Mouse (Mus musculus) kidney, postnatal 4 days (tissue): ENCODE measurements around the gene Farp1.

Experiments used
- DNase-seq, 2 experiments: peaks; one replicate each; pipeline ENCODE4 v3.0.0; 2021; ENCODE audit warnings: mixed read lengths in 2 of 2

Gene Farp1

GRCm38 (mm10) chr14:121324521-121325330 lies 289.7 kb downstream of the Farp1 start:
- no peak for DNase-seq

DNA sequence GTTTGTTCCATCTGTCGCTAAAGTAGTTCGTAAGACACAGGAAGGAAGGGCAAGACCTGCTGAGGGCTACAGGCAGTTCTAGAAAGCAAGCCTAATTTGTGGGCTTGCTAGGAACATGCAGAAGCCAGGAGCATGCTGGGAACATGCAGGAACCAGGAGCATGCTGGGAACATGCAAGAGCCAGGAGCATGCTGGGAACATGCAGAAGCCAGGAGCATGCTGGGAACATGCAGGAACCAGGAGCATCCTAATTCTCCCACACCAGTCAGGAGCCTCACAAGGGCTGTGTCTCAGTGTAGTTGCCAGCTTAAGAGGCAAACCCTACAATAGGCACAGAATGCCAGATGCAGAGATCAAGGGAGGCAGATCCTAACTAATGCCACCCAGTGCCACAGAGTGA lies 291.4 kb downstream of the Farp1 start:
- no peak for DNase-seq

GRCm38 (mm10) chr14:121328878-121329277 lies 293.9 kb downstream of the Farp1 start:
- no peak for DNase-seq

GRCm38 (mm10) chr14:121329401-121330089 lies 294.5 kb downstream of the Farp1 start:
- DNase-seq = no peak

- DNase-seq = no peak
Observed at GRCm38 (mm10) chr14:121330090-121330408, 295.0 kb downstream of the Farp1 start.
